Comparison of ENCODE assay signal across 29 mouse cellular contexts in genomic region chr14:10036685-10037215, GRCm38 (mm10).
"Had no signal": no experiment of that assay in that cellular context is flagged by ENCODE, and none has a peak within 500 bp of the region (broad histone marks: within the 10 kb centered on the region; RNA-seq: fewer than 3 reads in every experiment).

No protein-coding gene starts in this region.

- H3K4me2 ChIP-seq: heart, embryonic 11.5 days; heart, embryonic 13.5 days; heart, embryonic 15.5 days; hindbrain, embryonic 12.5 days; hindbrain, embryonic 14.5 days; intestine, embryonic 15.5 days; limb, embryonic 12.5 days; liver, embryonic 11.5 days; liver, embryonic 13.5 days; liver, embryonic 15.5 days had no signal

- H3K4me1 ChIP-seq: heart, embryonic 13.5 days; heart, embryonic 15.5 days; hindbrain, embryonic 12.5 days; intestine, embryonic 15.5 days; limb, embryonic 10.5 days; limb, embryonic 12.5 days; liver, embryonic 13.5 days; liver, embryonic 15.5 days had no signal

- H3K9ac ChIP-seq: heart, embryonic 13.5 days; heart, embryonic 15.5 days; hindbrain, embryonic 12.5 days; hindbrain, embryonic 14.5 days; intestine, embryonic 15.5 days; limb, embryonic 12.5 days; liver, embryonic 13.5 days; liver, embryonic 15.5 days had no signal

- H3K27ac ChIP-seq: gastrocnemius, adult 2 months; heart, adult 2 months; heart, embryonic 13.5 days; heart, embryonic 15.5 days; hindbrain, embryonic 10.5 days; hindbrain, embryonic 12.5 days; hindbrain, embryonic 14.5 days; intestine, embryonic 15.5 days; layer of hippocampus, adult 2 months; left cerebral cortex, adult 2 months; limb, embryonic 10.5 days; limb, embryonic 12.5 days; liver, embryonic 13.5 days; liver, embryonic 15.5 days had no signal

- H3K9me3 ChIP-seq: heart, embryonic 13.5 days; heart, embryonic 15.5 days; hindbrain, embryonic 10.5 days; hindbrain, embryonic 12.5 days; intestine, embryonic 15.5 days; limb, embryonic 10.5 days; limb, embryonic 12.5 days; liver, embryonic 13.5 days; liver, embryonic 15.5 days had no signal

- H3K27me3 ChIP-seq: heart, embryonic 13.5 days; heart, embryonic 15.5 days; intestine, embryonic 15.5 days; limb, embryonic 12.5 days; liver, embryonic 13.5 days; liver, embryonic 15.5 days had no signal

- H3K4me3 ChIP-seq: gastrocnemius, adult 2 months; heart, adult 2 months; heart, embryonic 13.5 days; heart, embryonic 15.5 days; hindbrain, embryonic 10.5 days; hindbrain, embryonic 12.5 days; intestine, embryonic 15.5 days; layer of hippocampus, adult 2 months; left cerebral cortex, adult 2 months; limb, embryonic 10.5 days; limb, embryonic 12.5 days; liver, embryonic 13.5 days; liver, embryonic 15.5 days had no signal

- H3K36me3 ChIP-seq: heart, embryonic 13.5 days; heart, embryonic 15.5 days; hindbrain, embryonic 10.5 days; hindbrain, embryonic 12.5 days; intestine, embryonic 15.5 days; limb, embryonic 10.5 days; limb, embryonic 12.5 days; liver, embryonic 13.5 days; liver, embryonic 15.5 days had no signal

- DNase-seq: gastrocnemius, adult 2 months; gastrocnemius, postnatal 10 days; gastrocnemius, postnatal 25 days; heart, adult 2 months; heart, postnatal 14 days; heart, postnatal 4 days; kidney, adult 18-20 months; kidney, adult 8-10 months; kidney, postnatal 10 days; kidney, postnatal 25 days; kidney, postnatal 4 days; liver; liver, embryonic 13.5 days had no signal

- ATAC-seq: hindbrain, embryonic 16.5 days; inflammation-experienced regulatory T-cells, adult 6 months; intestine, embryonic 15.5 days; intestine, postnatal 0 days had no signal
